Mouse (Mus musculus): ENCODE measurements at regions not wholly inside any gene's neighbourhood (a gene's known extent, or its start where the extent isn't known, plus 50 kb on each side); places are given as distances from the start of the nearest gene placed in this dataset.

- DNase-seq (ENCODE audit: low spot score in 2 of 2) = no peak
Measured at GRCm38 (mm10) chr8:54451323-54452021, 77.9 kb upstream of the Asb5 start.

- no peak for DNase-seq (ENCODE audit: low spot score in 2 of 2)
Measured at GRCm38 (mm10) chr8:54464977-54465376, 64.4 kb upstream of the Asb5 start.

GRCm38 (mm10) chr8:54465458-54466102 lies 63.8 kb upstream of the Asb5 start:
- DNase-seq (ENCODE audit: low spot score in 2 of 2) = no peak

Data from heart, adult 9 months (tissue).